Mouse (Mus musculus): Measurements from ENCODE around the gene Jmjd6. TPM values are rescaled to one million over a fixed set of nuclear protein-coding genes. Genes with fewer than 3 reads are reported as not detected.

Gene Jmjd6
- total and polyA plus RNA-seq, 3 experiments = 18.8 to 50.7 (median 30.6) TPM

DNA sequence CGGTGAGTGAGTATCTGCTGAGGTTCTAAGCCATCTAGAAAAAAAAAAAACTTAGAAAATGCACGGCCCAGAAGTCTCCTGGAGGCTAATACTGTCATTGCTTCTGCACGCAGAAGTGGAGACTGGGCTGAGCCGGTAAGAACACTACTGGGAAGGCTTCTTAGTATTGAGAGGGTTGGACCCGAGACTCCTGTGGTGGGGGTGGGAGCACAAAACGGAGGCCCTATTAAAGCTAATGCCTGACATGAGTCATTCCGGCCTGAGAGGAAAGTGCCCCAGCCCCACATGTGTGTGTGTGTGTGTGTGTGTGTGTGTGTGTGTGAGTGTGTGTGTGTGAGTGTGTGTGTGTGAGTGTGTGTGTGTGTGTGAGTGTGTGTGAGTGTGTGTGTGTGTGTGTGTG, 36.1 kb downstream of the Jmjd6 start:
- DNase-seq = no peak

DNA sequence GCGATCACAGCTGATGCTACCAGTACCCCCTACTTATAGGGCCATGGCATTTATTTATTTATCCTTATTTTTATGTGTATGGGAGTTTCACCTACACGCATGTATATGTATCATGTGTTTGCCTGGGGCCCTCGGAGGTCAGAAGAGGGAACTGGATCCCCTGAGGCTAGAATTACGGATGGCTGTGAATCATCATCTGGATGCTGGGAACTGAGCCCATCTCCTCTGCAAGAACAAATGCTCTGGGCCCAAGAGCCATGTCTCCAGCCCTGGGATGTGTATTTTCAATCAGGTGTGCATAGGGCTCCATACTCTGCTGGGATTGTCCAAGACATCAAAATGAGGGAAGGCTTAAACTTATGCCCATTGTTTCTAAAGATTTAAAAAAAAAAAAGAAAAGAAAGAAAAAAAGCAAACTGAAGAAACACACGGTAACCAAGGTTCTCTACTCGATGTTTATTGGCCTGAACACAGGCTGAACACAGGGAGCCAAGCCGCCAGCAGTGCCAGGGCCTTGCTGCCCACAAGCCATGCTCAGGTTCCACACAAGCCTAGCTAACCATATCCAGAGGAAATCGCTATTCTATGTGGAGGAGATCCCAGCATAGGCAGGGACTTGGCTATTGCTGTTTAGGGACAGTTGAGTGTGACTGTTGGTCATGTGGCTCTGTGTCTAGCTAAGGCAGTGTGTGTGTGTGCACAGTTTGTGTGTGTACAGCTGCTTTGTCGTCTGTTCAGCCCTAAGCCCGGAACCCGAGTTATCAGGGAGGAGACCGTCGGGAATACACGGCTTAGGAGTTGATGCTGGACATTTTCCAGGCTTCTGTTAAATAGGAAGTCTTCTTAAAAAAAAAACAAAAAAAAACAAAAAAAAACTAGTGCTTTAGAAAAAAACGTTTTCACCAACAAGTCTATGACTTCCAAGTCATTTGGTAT, 36.8 kb downstream of the Jmjd6 start:
- no peak for DNase-seq

DNA sequence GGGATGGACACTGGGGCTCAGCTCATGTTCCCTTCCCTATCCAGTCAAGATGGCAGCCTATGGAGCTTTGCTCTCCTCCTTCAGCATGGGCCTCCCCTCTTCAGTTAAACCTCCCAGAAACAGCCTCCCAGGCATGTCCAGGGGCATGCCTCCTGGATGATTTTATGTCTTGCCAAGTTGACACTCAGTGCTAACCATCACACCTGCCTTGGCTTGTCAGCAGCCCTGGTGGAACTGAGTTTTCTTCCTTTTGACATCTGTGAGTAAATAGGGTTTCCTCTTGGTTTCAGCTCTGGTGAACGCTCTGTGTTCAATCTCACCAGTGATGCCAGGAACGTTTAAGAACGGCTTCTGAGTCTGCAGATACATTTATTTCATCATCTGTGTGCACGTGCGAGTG, 40.5 kb downstream of the Jmjd6 start:
- no peak for DNase-seq

DNA sequence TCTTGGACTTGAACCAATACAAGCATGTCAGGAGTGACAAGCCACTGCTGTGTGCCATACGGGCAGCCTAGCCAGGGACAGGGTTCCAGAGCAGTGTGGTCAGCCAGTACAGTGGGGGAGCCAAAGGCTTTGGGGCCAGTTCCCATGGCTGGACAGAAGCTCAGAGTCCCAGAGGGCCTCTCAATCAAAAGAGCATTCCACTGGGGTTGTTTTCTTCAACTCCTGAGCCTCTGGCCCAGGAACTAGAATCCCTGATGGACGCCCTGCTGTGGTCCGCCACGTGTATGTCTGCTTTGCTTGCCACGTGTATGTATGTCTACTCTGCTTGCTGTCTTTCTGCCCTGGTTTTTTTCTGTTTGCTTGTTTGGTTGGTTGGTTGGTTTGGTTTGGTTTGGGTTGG, 42.1 kb downstream of the Jmjd6 start:
- no peak for DNase-seq

DNA sequence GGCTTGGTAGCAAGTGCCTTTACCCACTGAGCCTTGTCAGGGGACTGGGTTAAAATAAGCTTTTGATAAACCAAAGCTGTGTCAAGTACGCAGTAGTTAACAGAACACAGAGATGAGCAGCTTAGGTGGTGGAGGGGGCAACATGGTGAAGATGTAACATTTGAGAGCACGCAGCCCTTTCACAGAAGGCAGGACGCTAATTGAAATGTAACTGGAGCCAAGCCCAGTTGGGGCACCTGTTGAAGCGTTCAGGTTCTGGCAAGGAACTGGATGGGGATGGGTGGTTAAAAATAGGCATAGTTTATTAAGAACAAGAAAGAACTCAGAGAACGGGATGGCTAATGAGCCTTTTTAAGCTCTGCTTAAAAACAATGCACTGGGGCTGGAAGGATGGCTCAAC, 43.9 kb downstream of the Jmjd6 start:
- DNase-seq = no peak

Other genes starting within 250 kb of the Jmjd6 start
- gene Rhbdf2, start 216.4 kb downstream of the Jmjd6 start, total RNA-seq (2021) = 10 to 100 TPM in 1 of 2 experiments, 1 to 10 TPM in 1; 8.2 to 22.7 TPM
- 41.1 and 56.8 TPM in 2 replicates for gene Rhbdf2, start 216.4 kb downstream of the Jmjd6 start, polyA plus RNA-seq (2012; rRNA removed)
- gene Prcd, start 189.9 kb downstream of the Jmjd6 start, total RNA-seq (2021) = 10 to 100 TPM; 10.2 to 14.2 TPM
- 13.0 and 14.1 TPM in 2 replicates for gene Prcd, start 189.9 kb downstream of the Jmjd6 start, polyA plus RNA-seq (2012; rRNA removed)
- 10 to 100 TPM; 24.8 to 46.8 TPM for gene Cygb, start 189.1 kb downstream of the Jmjd6 start, total RNA-seq (2021)
- 54.3 and 62.4 TPM in 2 replicates for gene Cygb, start 189.1 kb downstream of the Jmjd6 start, polyA plus RNA-seq (2012; rRNA removed)
- gene St6galnac1, start 67.9 kb downstream of the Jmjd6 start, total RNA-seq (2021) = under 1 TPM in 1 of 2 experiments, not detected in 1; 0.24 TPM
- 0.10 and 0.31 TPM in 2 replicates for gene St6galnac1, start 67.9 kb downstream of the Jmjd6 start, polyA plus RNA-seq (2012; rRNA removed)
- gene Mxra7, start 15.4 kb downstream of the Jmjd6 start, total RNA-seq (2021) = 10 to 100 TPM; 37.2 to 78.7 TPM
- gene Mxra7, start 15.4 kb downstream of the Jmjd6 start, polyA plus RNA-seq (2012; rRNA removed) = 282 and 392 TPM in 2 replicates
- 10 to 100 TPM; 22.5 to 35.2 TPM for gene Mettl23, start 171 bp downstream of the Jmjd6 start, total RNA-seq (2021)
- 25.9 and 26.6 TPM in 2 replicates for gene Mettl23, start 171 bp downstream of the Jmjd6 start, polyA plus RNA-seq (2012; rRNA removed)
- 10 to 100 TPM; 31.3 to 43.6 TPM for gene Mfsd11, start 9.0 kb upstream of the Jmjd6 start, total RNA-seq (2021)
- gene Mfsd11, start 9.0 kb upstream of the Jmjd6 start, polyA plus RNA-seq (2012; rRNA removed) = 36.8 and 48.1 TPM in 2 replicates
- gene Srsf2, start 9.6 kb upstream of the Jmjd6 start, total RNA-seq (2021) = 100 to 1,000 TPM; 223 to 256 TPM
- 693 and 1,121 TPM in 2 replicates for gene Srsf2, start 9.6 kb upstream of the Jmjd6 start, polyA plus RNA-seq (2012; rRNA removed)
- under 1 TPM; 0.21 to 0.92 TPM for gene Mgat5b, start 75.4 kb upstream of the Jmjd6 start, total RNA-seq (2021)
- gene Mgat5b, start 75.4 kb upstream of the Jmjd6 start, polyA plus RNA-seq (2012; rRNA removed) = 1.8 and 1.9 TPM in 2 replicates